Mouse (Mus musculus): ENCODE measurements around the gene Rab11a. TPM values are rescaled to one million over a fixed set of nuclear protein-coding genes. Genes with fewer than 3 reads are reported as not detected.
A peak's percentile ranks its signal among the peaks of the same experiment; 100 is the strongest.
"Not testable (repeated sequence)": the region's sequence is repeated elsewhere in the genome, so short reads cannot be mapped to it uniquely, and the experiment has no call there.

Rab11a gene
- polyA plus RNA-seq, 1 experiment from 2014 or later: 323 TPM

- Histone ChIP-seq H3K4me1 (replicated peaks) (0 out of 2 replicates have a peak, but pooled peaks cover 2% of the 10 kb centered on the region), H3K36me3 (no peaks in the 10 kb centered on the region), H3K27me3 (no peaks in the 10 kb centered on the region), H3K9ac (no peak overlapping the region), H3K4me3 (no peak overlapping the region), H3K27ac (no peak overlapping the region), H3K4me2 (no peak overlapping the region), H3K9me3 (replicated peaks) (no peaks in the 10 kb centered on the region)
- ATAC-seq (replicated peaks; ENCODE audit: insufficient number of reproducible peaks, insufficient read depth, low FRiP score, low read depth): no peak
- 56% methylated on average over 1 of the region's 1 CpGs for WGBS
Observed at GRCm38 (mm10) chr9:64742453-64742852, 4.9 kb upstream of the Rab11a start.

GRCm38 (mm10) chr9:64739001-64739400, 1.4 kb upstream of the Rab11a start:
- no peak overlapping the region for H3K27ac ChIP-seq
- no peak for ATAC-seq (replicated peaks; ENCODE audit: insufficient number of reproducible peaks, insufficient read depth, low FRiP score, low read depth)
- 81% methylated on average over 2 of the region's 2 CpGs for WGBS
- no peaks in the 10 kb centered on the region for H3K36me3 ChIP-seq
- H3K4me3 ChIP-seq: no peak overlapping the region
- no peaks in the 10 kb centered on the region for H3K27me3 ChIP-seq
- no peaks in the 10 kb centered on the region for H3K9me3 ChIP-seq (replicated peaks)
- H3K4me2 ChIP-seq: no peak overlapping the region
- H3K4me1 ChIP-seq (replicated peaks): peaks cover 10% of the 10 kb centered on the region
- H3K9ac ChIP-seq: no peak overlapping the region

GRCm38 (mm10) chr9:64736639-64737405, 736 bp downstream of the Rab11a start:
- no peaks in the 10 kb centered on the region for H3K36me3 ChIP-seq
- H3K4me3 ChIP-seq: peak overlapping the region; percentile 84
- H3K4me1 ChIP-seq (replicated peaks): peaks cover 10% of the 10 kb centered on the region
- ATAC-seq (replicated peaks; ENCODE audit: insufficient number of reproducible peaks, insufficient read depth, low FRiP score, low read depth): peak; percentile 72
- peak overlapping the region; percentile 72 for H3K4me2 ChIP-seq
- peak overlapping the region; percentile 96 for H3K9ac ChIP-seq
- H3K9me3 ChIP-seq (replicated peaks): no peaks in the 10 kb centered on the region
- 1% methylated on average over 35 of the region's 35 CpGs for WGBS
- H3K27ac ChIP-seq: peak overlapping the region; percentile 98
- no peaks in the 10 kb centered on the region for H3K27me3 ChIP-seq

- Histone ChIP-seq H3K9ac (peak overlapping the region; percentile 96), H3K4me2 (peak overlapping the region; percentile 72), H3K27ac (peak overlapping the region; percentile 98), H3K27me3 (no peaks in the 10 kb centered on the region), H3K4me1 (replicated peaks) (peaks cover 13% of the 10 kb centered on the region), H3K36me3 (no peaks in the 10 kb centered on the region), H3K4me3 (peak overlapping the region; percentile 84), H3K9me3 (replicated peaks) (no peaks in the 10 kb centered on the region)
- ATAC-seq (replicated peaks; ENCODE audit: insufficient number of reproducible peaks, insufficient read depth, low FRiP score, low read depth): no peak
- 5% methylated on average over 9 of the region's 9 CpGs for WGBS
Observed at GRCm38 (mm10) chr9:64736076-64736638, 1.4 kb downstream of the Rab11a start.

- not testable (repeated sequence) for ATAC-seq (replicated peaks; ENCODE audit: insufficient number of reproducible peaks, insufficient read depth, low FRiP score, low read depth); H3K4me2 ChIP-seq; H3K27ac ChIP-seq; H3K27me3 ChIP-seq; H3K36me3 ChIP-seq; H3K9me3 ChIP-seq (replicated peaks); H3K4me3 ChIP-seq; H3K9ac ChIP-seq
- peaks cover 16% of the 10 kb centered on the region for H3K4me1 ChIP-seq (replicated peaks)
- WGBS: 87% methylated on average over 7 of the region's 7 CpGs
Observed at GRCm38 (mm10) chr9:64734992-64735391, 2.6 kb downstream of the Rab11a start.

GRCm38 (mm10) chr9:64734166-64734565, 3.4 kb downstream of the Rab11a start:
- Histone ChIP-seq H3K9ac (no peak overlapping the region), H3K36me3 (no peaks in the 10 kb centered on the region), H3K4me3 (no peak overlapping the region), H3K4me1 (replicated peaks) (peaks cover 16% of the 10 kb centered on the region), H3K27ac (no peak overlapping the region), H3K27me3 (no peaks in the 10 kb centered on the region), H3K4me2 (no peak overlapping the region), H3K9me3 (replicated peaks) (no peaks in the 10 kb centered on the region)
- ATAC-seq (replicated peaks; ENCODE audit: insufficient number of reproducible peaks, insufficient read depth, low FRiP score, low read depth): no peak
- WGBS: 48% methylated on average over 6 of the region's 6 CpGs

GRCm38 (mm10) chr9:64731029-64731560, 6.5 kb downstream of the Rab11a start:
- WGBS: 67% methylated on average over 3 of the region's 3 CpGs
- Histone ChIP-seq H3K4me3 (no peak overlapping the region), H3K4me1 (replicated peaks) (peaks cover 14% of the 10 kb centered on the region), H3K9me3 (replicated peaks) (no peaks in the 10 kb centered on the region), H3K36me3 (peaks cover 12% of the 10 kb centered on the region), H3K27ac (peak overlapping the region; percentile 8; the same call in 1 of the 2 replicates), H3K9ac (no peak overlapping the region), H3K27me3 (no peaks in the 10 kb centered on the region), H3K4me2 (no peak overlapping the region)
- ATAC-seq (replicated peaks; ENCODE audit: insufficient number of reproducible peaks, insufficient read depth, low FRiP score, low read depth): no peak

- Histone ChIP-seq H3K36me3 (peaks cover 29% of the 10 kb centered on the region), H3K27ac (no peak overlapping the region), H3K4me2 (no peak overlapping the region), H3K27me3 (no peaks in the 10 kb centered on the region), H3K4me3 (no peak overlapping the region), H3K9me3 (replicated peaks) (no peaks in the 10 kb centered on the region), H3K9ac (no peak overlapping the region), H3K4me1 (replicated peaks) (peaks cover 6% of the 10 kb centered on the region; the same call in 1 of the 2 replicates)
- WGBS: 91% methylated on average over 5 of the region's 5 CpGs
- no peak for ATAC-seq (replicated peaks; ENCODE audit: insufficient number of reproducible peaks, insufficient read depth, low FRiP score, low read depth)
Observed at GRCm38 (mm10) chr9:64726454-64726853, 11.1 kb downstream of the Rab11a start.

- Histone ChIP-seq H3K4me3 (no peak overlapping the region), H3K36me3 (peaks cover 22% of the 10 kb centered on the region), H3K4me2 (no peak overlapping the region), H3K9ac (no peak overlapping the region), H3K4me1 (replicated peaks) (peaks cover under 1% of the 10 kb centered on the region; the same call in 1 of the 2 replicates), H3K27me3 (no peaks in the 10 kb centered on the region), H3K27ac (no peak overlapping the region), H3K9me3 (replicated peaks) (no peaks in the 10 kb centered on the region)
- 72% methylated on average over 5 of the region's 5 CpGs for WGBS
- no peak for ATAC-seq (replicated peaks; ENCODE audit: insufficient number of reproducible peaks, insufficient read depth, low FRiP score, low read depth)
Observed at GRCm38 (mm10) chr9:64719526-64720163, 17.9 kb downstream of the Rab11a start.

- peaks cover 25% of the 10 kb centered on the region; the same call in 1 of the 2 replicates for H3K36me3 ChIP-seq
- not testable (repeated sequence) for H3K4me1 ChIP-seq (replicated peaks); H3K9ac ChIP-seq
Observed at GRCm38 (mm10) chr9:64710291-64710690, 27.3 kb downstream of the Rab11a start.

GRCm38 (mm10) chr9:64704073-64704840, 33.3 kb downstream of the Rab11a start:
- ATAC-seq (replicated peaks; ENCODE audit: insufficient number of reproducible peaks, insufficient read depth, low FRiP score, low read depth): no peak
- no peak overlapping the region for H3K27ac ChIP-seq
- 86% methylated on average over 5 of the region's 5 CpGs for WGBS

More at GRCm38 (mm10) chr9:64710291-64710690, 27.3 kb downstream of the Rab11a start:
- not testable (repeated sequence) for ATAC-seq (replicated peaks; ENCODE audit: insufficient number of reproducible peaks, insufficient read depth, low FRiP score, low read depth); H3K27ac ChIP-seq; H3K27me3 ChIP-seq; H3K4me2 ChIP-seq; H3K9me3 ChIP-seq (replicated peaks); H3K4me3 ChIP-seq
- 87% methylated on average over 5 of the region's 5 CpGs for WGBS

More at GRCm38 (mm10) chr9:64704073-64704840, 33.3 kb downstream of the Rab11a start:
- peaks cover 22% of the 10 kb centered on the region for H3K4me1 ChIP-seq (replicated peaks)
- peaks cover 28% of the 10 kb centered on the region; the same call in 1 of the 2 replicates for H3K36me3 ChIP-seq
- no peak overlapping the region for H3K9ac ChIP-seq
- H3K4me2 ChIP-seq: no peak overlapping the region
- H3K4me3 ChIP-seq: no peak overlapping the region
- H3K27me3 ChIP-seq: no peaks in the 10 kb centered on the region
- H3K9me3 ChIP-seq (replicated peaks): no peaks in the 10 kb centered on the region

All from heart, embryonic 15.5 days (tissue).